Mouse (Mus musculus) gastrocnemius, postnatal 10 days (tissue): ENCODE results near the gene Prrg2. TPM values are rescaled to one million over a fixed set of nuclear protein-coding genes. Genes with fewer than 3 reads are reported as not detected.

ENCODE experiments used
- DNase-seq: peaks from one replicate; pipeline ENCODE4 v3.0.0; 2021; ENCODE audit warnings: mixed read lengths
- total RNA-seq, 2 experiments: library from RNA; stranded (reverse); gene quantifications; 2 replicates each; pipeline ENCODE4 v1.2.3; 2021

Prrg2 gene
- total RNA-seq, 2 experiments from 2014 or later, result 8.5 to 10.7 TPM

DNA sequence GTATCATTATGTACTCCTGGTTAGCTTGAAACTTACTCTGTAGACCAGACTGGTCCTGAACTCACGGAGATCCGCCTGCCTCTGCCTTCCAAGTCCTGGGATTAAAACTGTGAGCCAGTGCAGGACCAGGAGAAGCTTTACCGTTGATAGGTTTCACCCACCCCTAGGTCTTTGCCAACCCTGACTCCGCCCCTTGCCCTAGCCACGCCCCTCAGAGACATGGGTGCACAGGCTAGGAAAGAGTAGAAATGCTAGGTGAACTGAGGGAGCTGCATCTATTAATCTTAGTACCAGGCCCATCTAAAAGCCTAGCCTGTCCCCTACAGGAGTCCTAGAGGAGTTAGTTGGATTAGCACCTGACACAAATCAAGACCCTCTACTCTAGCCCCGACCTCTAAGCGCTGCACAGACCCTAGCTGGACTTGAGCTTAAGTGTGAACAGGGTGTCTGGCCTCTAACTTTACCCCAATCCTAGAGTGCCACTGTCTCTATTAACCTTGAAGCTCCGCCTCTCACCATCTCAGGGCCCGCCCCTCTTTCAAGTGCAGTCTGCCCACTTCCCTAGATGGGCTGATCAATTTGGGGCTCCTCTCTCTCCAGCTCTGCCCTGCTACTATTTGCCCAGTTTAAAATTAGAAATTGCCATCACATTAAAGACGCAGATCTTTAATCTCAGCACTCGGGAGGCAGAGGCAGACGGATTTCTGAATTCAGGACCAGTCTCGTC, 27.9 kb upstream of the Prrg2 start:
- DNase-seq, result no peak

DNA sequence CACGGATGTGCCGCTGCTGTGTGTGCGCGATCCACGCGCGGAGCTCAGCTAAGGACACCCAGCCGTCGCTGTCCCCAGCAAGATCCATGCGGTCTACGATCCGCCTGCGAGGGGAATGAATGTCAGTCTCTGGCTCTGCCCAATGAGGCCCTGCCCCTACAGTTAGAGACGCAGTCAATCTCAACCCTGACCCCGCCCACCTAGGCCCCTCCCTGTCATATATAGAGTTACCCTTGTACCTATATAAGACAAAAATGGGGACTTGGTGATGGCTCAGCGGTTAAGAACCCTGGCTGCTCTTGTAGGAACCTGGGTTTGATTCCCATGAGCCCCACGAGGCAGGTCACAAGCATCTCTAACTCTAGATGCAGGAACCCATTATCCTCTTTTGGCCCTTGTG, 26.1 kb upstream of the Prrg2 start:
- no peak for DNase-seq

DNA sequence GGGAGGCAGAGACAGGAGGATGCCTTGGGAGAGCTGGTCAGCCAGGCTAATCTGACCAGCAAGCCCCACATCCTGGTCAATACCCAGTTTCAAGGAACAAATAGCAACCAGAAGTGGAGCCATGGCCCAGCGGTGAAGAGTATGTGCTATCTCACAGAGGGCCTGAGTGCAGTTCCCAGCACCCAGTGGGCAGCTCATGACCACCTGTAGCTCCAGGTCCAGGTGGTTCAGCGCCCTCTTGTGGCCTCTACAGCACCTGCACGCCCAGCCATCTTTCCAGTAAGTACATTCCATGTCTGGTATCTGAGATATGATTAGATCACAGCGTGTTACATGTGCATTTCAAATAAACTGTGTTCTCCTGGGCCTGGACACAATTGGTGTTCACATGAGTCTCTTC, 23.6 kb upstream of the Prrg2 start:
- no peak for DNase-seq

DNA sequence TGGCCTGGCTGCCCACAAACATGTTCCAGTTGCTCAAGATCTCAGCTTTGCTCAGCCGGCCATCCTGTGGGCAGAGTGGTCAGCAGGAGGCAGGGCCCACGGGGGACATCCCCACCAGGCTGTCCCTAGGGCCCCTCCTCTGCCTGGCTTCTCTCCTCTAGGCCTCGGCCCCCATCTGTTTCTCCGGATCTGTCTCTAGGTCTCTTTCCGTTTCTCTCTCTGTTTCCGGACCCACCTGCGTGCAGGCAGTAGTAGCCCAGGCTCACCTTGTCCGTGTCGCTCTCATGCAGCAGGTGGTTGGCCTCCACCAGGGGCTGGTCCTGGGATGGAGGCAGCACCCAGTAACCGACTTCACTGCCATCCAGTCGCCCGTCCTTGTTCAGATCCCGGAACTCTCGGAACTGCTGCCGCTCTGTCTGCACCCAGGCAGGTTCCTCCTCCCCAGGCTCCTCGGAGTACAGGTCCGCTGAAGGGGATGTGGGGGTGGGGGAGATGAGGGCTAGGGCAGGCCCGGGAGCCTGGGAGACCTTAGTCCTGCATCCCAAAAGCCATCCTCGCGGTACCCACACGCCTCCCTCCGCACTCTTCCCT, 20.9 kb upstream of the Prrg2 start:
- no peak for DNase-seq

DNA sequence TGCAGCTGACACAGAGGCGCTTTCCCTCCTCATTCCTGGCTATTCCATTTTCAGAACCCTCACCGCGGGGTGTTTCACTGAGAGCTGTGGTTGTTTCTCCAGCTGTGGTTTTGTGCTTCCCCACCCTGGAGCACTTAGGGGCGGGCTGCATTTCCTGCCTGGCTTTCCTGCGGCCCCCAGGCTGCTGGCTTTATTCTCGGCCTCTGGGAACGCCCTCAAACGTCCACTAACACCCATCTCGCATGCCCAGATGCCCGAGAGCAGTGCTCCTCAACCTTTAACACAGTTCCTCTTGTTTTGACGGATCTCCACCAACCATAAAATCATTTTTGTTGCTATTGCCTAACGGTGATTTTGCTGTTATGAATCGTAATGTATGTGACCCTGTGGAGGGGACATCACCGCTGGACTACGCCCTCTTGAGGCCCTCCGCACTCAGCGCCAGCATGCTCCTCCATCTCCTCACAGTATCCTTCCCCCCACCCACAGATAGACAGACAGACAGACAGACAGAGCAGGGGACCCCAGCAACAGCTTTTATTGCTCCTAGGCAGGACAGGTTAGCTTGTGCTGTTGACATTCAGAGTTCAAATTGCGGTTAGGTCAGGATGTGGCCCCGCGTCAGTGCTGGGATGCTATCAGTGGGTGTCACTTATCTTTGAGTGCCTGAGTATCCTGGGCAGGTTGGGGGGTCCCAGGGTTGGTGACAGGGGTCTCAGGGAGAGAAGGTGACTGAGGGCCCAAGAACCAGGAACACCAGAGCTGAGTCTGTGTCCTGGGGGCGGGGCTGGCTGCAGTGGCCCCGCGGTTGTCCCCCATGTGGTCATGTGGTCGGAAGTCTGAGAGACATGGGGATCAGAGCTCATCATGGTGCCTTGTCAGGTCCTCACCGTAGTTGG, 20.2 kb upstream of the Prrg2 start:
- no peak for DNase-seq

DNA sequence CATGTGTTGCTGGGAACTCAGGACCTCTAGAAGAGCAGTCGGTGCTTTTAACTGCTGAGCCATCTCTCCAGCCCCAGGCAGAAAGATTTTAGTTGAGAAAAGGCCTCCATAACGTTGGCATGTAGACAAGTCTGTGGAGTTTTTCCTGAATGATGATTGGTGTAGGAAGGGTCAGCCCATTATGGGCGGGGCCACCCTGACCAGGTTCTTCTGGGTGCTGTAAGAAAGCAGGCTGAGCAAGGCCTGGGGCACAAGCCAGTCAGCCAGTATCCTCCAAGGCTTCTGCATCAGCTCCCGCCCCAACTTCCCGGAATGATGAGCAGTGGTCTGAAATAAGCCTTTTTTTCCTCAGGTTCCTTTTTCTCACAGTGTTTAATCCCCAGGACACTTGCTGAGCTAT, 18.5 kb upstream of the Prrg2 start:
- DNase-seq, result no peak

DNA sequence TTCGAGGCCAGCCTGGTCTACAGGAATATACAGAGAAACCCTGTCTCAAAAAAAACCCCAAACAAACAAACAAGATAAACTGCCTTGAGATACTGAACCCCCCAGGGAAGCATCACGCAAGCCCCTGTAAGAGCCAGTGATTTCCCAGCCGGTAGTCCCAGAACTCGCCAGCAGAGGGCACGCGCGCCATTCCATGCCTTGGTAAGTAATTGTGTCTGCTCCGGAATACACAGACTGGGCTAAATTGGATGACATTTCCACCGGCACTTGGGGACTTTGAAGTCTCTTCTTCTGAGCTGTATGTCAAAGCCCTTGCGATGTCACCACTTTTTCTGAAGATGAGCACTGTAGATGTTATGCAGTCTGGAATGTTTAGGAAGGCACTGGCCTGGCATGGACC, 17.4 kb upstream of the Prrg2 start:
- DNase-seq, result peak; percentile 94

DNA sequence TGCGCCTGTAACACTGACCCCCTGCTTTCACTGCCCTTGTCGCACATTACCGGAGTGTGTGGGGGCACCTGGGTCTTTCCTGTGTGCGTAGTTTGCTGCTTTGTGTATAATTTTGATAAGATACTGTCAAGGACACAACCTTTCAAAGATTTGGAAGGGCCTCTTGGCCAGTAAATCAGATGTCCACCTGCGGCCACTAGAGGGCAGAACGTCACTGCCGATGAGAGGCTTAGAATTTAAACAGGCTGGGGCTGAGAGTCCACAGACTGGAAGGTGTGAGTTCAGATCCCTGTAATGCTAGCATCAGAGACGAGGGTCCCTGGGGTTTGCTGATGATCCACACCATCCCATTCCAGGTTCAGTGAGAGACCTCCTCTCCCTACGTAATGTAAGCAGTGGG, 16.0 kb upstream of the Prrg2 start:
- peak; percentile 80 for DNase-seq

DNA sequence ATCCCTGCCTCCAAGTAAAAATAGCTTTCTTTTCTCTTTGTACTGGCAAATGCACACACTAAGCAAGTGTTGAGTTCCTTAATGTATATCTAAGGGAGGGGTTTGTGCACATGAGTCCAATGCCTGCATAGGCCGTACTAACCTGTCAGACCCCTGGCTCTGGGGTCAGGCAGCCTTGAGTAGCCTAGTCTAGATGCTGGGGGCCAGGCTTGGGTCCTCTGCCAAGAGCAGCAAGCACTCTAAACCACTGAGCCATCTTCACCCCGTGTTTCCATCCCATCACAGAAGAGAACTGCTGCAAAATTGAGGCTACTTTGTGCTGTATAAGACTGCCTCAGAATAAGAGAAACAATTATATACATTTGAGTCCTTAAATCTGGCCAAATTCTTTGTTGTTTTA, 15.4 kb upstream of the Prrg2 start:
- DNase-seq, result no peak

DNA sequence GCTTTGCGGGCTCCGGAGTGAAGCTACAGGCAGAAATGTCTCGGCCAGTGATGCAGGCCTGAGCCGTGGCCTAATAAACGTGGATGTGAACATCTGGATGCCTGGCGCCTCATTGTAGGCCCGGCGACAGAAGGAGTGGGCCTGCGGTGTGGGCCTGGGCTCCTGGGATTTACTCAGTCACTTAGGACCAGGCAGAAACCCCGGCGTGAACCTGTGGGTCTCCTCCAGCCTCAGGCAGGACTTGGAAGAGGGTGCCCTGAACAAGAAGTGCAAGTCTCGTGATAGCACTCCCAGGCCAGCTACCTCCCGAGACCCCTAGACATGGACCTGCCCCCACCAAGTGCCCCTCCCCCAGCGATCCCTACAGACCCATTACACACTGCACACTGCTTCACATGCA, 14.8 kb upstream of the Prrg2 start:
- DNase-seq, result no peak

DNA sequence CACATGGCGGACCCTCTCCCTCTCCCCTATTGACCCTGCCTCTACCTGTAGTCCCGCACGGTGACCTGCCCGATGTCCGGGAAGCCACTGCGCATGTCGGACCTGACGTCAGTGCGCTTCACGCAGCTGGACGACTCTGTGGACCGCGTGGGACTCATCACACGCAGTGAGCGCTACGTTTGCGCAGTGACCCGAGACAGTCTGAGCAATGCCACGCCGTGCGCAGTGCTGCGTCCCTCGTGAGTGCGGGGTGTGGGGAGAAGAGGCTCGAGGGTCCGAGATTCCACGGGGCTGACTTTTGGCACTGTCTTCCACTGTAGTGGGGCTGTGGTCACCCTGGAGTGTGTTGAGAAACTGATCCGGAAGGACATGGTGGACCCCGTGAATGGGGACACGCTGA, 14.0 kb upstream of the Prrg2 start:
- no peak for DNase-seq

DNA sequence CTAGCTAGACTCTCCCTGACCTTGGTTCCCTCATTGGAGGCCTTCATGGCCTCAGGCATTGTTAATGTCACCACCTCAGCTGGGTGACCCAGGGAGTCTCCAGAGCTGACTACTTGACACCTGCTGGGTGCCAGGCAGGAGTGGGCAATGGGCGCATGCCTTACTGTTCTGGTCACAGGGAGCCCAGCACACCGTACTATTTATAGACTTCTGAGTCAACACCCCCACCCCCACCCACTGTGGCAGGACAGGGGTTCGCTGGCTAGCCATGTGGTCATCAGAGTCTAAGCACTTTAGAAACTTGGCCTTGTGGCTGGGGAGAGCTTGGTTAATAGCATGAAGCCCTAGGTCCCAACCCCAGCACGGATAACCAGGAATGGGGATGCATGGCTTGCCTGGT, 12.9 kb upstream of the Prrg2 start:
- DNase-seq, result no peak

DNA sequence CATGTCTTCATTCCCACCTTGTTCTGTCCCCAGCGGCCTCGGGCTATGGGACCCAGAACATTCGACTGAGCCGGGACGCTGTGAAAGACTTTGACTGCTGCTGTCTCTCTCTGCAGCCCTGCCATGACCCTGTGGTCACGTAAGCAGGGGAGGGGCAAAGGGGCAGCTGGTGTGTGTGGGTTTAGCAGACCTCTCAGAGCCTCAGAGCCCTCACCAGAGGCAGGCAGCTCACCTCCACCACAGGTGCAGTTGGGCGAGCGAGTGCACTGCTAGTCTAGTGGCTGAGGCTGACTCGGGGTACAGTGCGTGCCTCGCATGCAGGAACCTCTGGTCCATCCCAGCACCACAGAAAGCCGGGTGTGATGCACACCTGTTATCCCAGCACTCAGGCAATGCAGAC, 11.5 kb upstream of the Prrg2 start:
- DNase-seq, result no peak

DNA sequence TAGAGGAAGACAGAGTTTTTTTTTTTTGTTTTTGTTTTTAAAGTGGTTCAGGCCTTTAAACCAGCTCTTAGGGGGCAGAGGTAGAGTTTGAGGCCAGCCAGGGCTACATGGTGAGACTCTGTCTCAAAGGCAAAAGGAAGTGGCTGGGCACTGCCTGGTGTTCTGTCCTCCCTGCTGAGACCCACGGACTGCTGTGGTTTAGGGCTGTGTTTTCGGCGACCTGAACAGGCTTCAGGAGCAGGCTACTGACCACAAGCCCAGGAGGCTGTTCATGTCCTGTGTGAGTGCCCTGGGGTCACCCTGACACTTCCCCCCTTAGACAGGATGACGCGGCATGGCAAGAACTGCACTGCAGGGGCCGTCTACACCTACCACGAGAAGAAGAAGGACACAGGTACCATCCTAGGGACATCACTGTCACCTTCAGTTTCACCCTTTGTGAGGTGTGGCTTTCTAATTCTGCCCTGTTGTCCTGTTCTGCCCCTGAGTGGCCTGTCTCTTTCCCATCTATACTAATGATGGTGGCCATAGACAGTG, 10.8 kb upstream of the Prrg2 start:
- DNase-seq, result no peak

DNA sequence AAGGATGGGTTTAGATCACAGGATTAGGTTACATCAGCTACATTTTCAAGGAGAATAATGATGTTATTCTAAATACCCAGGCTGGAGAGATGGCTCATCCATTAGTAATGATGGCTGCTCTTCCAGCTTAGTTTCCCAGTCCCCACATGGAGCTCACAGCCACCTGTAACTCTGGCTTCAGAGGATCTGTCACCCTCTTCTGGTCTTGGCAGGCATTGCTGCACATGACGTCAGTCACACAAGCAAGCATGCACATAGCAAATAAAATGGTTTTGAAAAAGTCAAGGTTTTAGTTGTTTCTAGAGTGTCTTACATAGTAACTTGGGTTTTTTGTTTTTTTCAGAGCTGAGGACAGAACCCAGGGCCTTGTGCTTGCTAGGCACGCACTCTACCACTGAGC, 9.8 kb upstream of the Prrg2 start:
- DNase-seq, result no peak

DNA sequence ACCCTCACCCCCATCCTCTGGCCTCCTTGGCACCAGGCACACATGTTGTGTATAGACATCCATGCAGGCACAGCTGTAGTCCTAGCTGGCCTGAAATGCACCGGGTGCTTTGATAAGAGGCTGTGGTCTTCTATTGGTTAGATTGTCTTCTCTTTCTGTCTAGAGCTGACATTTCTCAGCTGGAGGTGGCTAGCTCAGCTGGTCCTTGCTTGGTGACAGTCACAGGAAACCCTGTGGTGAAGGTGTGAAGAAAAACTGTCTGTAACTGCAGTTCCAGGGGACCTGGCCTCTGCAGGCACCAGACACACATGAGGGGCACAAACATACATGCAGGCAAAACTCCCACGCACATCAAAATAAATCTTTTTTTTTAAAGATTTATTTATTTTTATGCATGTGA, 7.2 kb upstream of the Prrg2 start:
- no peak for DNase-seq

DNA sequence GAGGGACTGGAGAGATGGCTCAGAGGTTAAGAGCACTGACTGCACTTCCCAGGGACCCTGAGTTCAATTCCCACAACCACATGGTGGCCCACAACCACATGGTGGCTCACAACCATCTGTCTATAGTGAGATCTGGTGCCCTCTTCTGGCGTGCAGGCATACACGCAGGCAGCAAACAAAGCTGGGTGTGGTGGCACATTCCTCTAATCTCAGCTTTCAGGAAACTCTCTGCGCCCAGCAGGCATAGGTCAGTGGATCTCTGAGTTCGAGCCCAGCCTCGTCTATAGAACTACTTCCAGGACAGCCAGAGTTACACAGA, 5.5 kb upstream of the Prrg2 start:
- DNase-seq, result no peak

DNA sequence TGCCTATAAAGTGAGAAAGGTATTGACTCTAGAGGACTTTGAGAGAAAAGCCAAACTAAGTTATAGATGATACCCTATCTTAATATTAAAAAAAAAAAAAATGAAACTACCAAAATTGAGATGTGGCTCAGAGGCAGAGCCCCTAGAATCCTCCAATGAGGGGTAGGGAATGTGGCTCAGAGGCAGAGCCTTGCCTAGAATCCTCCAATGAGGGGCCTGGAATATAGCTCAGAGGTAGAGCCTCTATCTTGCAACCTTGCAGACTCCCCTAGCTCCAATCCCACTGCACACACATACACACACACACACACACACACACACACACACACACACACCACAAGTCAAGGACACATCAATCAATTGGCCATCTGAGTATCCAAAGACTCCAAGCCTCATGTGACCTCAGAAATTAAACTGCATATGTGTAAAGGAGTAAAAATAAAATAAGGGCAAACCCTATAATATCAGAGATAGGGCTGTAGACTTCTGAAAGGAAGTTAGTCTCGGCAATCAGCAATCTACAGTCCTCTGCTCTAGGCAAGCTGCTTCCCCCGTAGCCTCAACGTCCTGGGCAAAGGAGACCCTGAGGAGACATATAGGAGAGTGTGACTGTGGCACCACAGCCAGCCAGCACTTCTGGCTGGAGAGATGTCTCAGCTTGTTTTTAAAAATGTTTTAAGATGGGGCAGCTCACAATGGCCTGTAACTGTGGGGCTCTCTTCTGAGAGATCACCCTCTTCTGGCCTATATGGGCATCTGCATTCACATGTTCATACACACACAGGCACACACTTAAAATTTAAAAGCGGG, 4.9 kb upstream of the Prrg2 start:
- no peak for DNase-seq

DNA sequence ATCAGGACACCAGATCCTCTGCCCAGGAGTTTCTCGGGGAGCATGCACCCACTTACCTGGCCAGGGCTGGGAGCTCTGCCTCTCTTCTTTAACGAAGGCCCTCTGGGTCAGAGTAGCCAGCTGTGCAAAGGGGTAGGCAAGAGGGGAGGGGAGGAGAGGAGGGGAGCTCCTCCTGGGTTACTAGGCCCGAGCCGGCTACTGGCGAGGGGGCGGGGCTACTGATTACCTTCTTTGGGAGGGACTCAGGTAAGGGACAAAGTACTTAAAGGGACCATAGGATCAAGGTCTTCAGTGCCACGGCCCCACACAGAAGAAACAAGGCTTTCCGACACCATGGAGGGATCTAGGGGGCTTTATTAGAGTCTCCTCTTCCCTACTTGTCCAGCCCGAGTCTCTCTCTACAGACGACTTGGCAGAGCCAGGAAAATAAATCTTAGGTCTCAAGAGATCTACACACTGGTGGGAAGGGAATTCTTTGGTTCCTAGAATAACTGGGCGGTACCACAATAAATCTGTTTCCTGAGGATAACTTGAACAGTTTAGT, 873 bp downstream of the Prrg2 start:
- no peak for DNase-seq

DNA sequence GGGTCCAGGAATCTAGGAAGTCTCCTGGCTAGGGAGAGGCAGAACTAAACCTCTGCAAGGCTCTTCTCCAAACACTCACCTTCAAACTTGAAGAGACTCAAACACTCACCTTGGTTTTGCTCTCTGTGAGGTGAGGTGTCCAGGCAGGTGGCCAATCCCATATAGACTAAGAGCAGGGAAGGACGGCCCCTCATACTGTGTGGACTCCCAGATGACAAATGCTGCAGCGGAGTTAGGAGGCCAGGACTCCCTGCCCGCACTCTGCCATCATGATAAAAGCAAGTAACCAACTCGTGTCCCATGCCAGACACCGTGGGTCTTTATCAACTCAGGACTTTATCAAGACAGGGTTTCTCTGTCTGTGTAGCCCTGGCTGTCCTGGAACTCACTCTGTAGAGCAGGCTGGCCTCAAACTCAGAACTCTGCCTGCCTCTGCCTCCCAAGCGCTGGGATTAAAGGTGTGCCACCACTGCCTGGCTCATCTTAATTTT, 1.8 kb downstream of the Prrg2 start:
- DNase-seq, result no peak

DNA sequence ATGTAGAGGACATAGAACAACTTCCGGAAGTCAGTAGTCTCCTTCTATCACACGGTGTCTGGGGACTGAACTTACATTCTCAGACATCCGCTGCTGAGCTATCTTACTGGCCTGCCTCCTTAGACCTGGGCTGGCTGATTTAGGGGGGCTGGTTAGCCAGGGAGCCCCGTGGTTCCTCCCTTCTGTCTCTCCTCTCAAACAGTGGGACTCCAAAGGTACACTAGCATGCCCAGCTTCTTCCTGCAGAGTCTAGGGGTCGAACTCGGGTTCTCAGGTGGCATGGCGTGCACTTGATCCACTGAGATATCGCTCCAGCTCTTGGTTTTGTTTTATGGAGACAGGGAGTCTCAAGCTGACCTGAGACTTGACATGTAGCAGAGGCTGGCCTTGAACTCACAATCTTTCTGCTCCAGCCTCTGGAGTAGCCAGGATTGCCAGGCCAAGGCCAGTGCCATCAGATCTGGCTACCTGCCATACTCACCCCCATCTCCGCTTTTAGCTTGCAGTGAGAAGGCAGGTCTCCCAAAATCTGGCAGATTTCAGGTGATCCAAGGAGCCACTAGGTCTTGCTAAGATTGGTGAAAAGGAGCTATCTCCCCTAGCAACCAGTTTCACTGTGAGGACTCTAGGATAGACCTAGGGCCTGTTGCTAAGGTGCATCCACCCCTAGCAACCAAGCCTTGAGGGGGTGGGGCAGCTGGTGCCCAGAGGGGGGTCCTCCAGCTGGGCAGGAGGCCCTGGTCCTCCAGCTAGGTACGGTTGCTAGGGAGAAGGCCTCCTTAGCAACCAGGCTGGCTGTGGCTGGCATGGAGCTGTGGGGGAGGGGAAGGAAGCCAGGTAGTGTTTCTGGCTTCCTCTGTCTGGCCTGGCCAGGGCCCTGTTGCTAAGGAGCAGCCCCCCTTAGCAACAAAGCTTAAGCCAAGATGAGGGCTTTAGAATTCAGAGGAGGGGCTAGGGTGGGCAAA, 3.6 kb downstream of the Prrg2 start:
- no peak for DNase-seq
